Mouse (Mus musculus): Measurements from ENCODE around the gene Kdm6b. TPM values are rescaled to one million over a fixed set of nuclear protein-coding genes. Genes with fewer than 3 reads are reported as not detected.

The Kdm6b gene
- polyA plus RNA-seq, 1 experiment from 2014 or later = 23.2 TPM

GRCm38 (mm10) chr11:69357690-69358089, 55.8 kb downstream of the Kdm6b start:
- Histone ChIP-seq H3K36me3 (ENCODE audit: insufficient read depth, low read length) (peaks cover 93% of the 10 kb centered on the region), H3K9me3 (replicated peaks; ENCODE audit: low read length) (no peaks in the 10 kb centered on the region), H3K4me3 (replicated peaks; ENCODE audit: low read depth, low read length) (no peak overlapping the region), H3K4me1 (replicated peaks; ENCODE audit: insufficient read depth, low read length) (no peaks in the 10 kb centered on the region), H3K27ac (no peak overlapping the region), H3K9ac (ENCODE audit: low read depth, low read length) (no peak overlapping the region), H3K4me2 (ENCODE audit: low read length) (no peak overlapping the region), H3K27me3 (ENCODE audit: insufficient read depth, low read length) (no peaks in the 10 kb centered on the region)
- no peak for TF ChIP-seq CTCF (IDR thresholded peaks at IDR 0.05; ENCODE audit: low read depth)
- no peak for ATAC-seq (replicated peaks; ENCODE audit: low FRiP score, low read depth)
- WGBS = 69% methylated on average over 12 of the region's 12 CpGs
- no peak for DNase-seq (ENCODE audit: low spot score)

- DNase-seq (ENCODE audit: low spot score) (no peak), ATAC-seq (replicated peaks; ENCODE audit: low FRiP score, low read depth) (no peak)
- no peak overlapping the region for H3K4me2 ChIP-seq (ENCODE audit: low read length)
- no peak overlapping the region for H3K27ac ChIP-seq
- no peak overlapping the region for H3K4me3 ChIP-seq (replicated peaks; ENCODE audit: low read depth, low read length)
- WGBS = 70% methylated on average over 5 of the region's 5 CpGs
- no peak for TF ChIP-seq CTCF (IDR thresholded peaks at IDR 0.05; ENCODE audit: low read depth)
- peaks cover 92% of the 10 kb centered on the region for H3K36me3 ChIP-seq (ENCODE audit: insufficient read depth, low read length)
- no peaks in the 10 kb centered on the region for H3K9me3 ChIP-seq (replicated peaks; ENCODE audit: low read length)
- H3K9ac ChIP-seq (ENCODE audit: low read depth, low read length) = no peak overlapping the region
- H3K4me1 ChIP-seq (replicated peaks; ENCODE audit: insufficient read depth, low read length) = no peaks in the 10 kb centered on the region
- H3K27me3 ChIP-seq (ENCODE audit: insufficient read depth, low read length) = no peaks in the 10 kb centered on the region
Measured at GRCm38 (mm10) chr11:69356544-69356943, 56.9 kb downstream of the Kdm6b start.

Other genes with a start within 250 kb of the Kdm6b start
- 0.17 and 0.61 TPM in 2 replicates for gene Alox8, start 215.8 kb downstream of the Kdm6b start, polyA plus RNA-seq (2015; fragmentation: Nextera tagmentation; extraction: Ambion mirVana)
- gene Gucy2e, start 176.6 kb downstream of the Kdm6b start, polyA plus RNA-seq (2015; fragmentation: Nextera tagmentation; extraction: Ambion mirVana) = 0.13 and 0.24 TPM in 2 replicates
- gene Cntrob, start 89.9 kb downstream of the Kdm6b start, polyA plus RNA-seq (2015; fragmentation: Nextera tagmentation; extraction: Ambion mirVana) = 12.6 and 14.5 TPM in 2 replicates
- gene Trappc1, start 89.7 kb downstream of the Kdm6b start, polyA plus RNA-seq (2015; fragmentation: Nextera tagmentation; extraction: Ambion mirVana) = 171 and 173 TPM in 2 replicates
- 2.5 and 2.8 TPM in 2 replicates for gene Kcnab3, start 87.4 kb downstream of the Kdm6b start, polyA plus RNA-seq (2015; fragmentation: Nextera tagmentation; extraction: Ambion mirVana)
- gene Rnf227, start 73.2 kb downstream of the Kdm6b start, polyA plus RNA-seq (2015; fragmentation: Nextera tagmentation; extraction: Ambion mirVana) = 15.6 and 18.3 TPM in 2 replicates
- 38.0 and 42.3 TPM in 2 replicates for gene Chd3, start 44.3 kb downstream of the Kdm6b start, polyA plus RNA-seq (2015; fragmentation: Nextera tagmentation; extraction: Ambion mirVana)
- 183 and 198 TPM in 2 replicates for gene Naa38, start 18.2 kb downstream of the Kdm6b start, polyA plus RNA-seq (2015; fragmentation: Nextera tagmentation; extraction: Ambion mirVana)
- gene Cyb5d1, start 18.0 kb downstream of the Kdm6b start, polyA plus RNA-seq (2015; fragmentation: Nextera tagmentation; extraction: Ambion mirVana) = 16.6 and 19.8 TPM in 2 replicates
- gene Tmem88, start 15.4 kb downstream of the Kdm6b start, polyA plus RNA-seq (2015; fragmentation: Nextera tagmentation; extraction: Ambion mirVana) = 55.5 and 61.3 TPM in 2 replicates
- gene Dnah2, start 135.4 kb upstream of the Kdm6b start, polyA plus RNA-seq (2015; fragmentation: Nextera tagmentation; extraction: Ambion mirVana) = 0.32 and 0.52 TPM in 2 replicates
- 7.7 and 7.8 TPM in 2 replicates for gene Efnb3, start 146.5 kb upstream of the Kdm6b start, polyA plus RNA-seq (2015; fragmentation: Nextera tagmentation; extraction: Ambion mirVana)
- gene Wrap53, start 166.6 kb upstream of the Kdm6b start, polyA plus RNA-seq (2015; fragmentation: Nextera tagmentation; extraction: Ambion mirVana) = 17.9 and 19.4 TPM in 2 replicates
- gene Trp53, start 166.7 kb upstream of the Kdm6b start, polyA plus RNA-seq (2015; fragmentation: Nextera tagmentation; extraction: Ambion mirVana) = 117 and 121 TPM in 2 replicates
- 13.7 and 16.3 TPM in 2 replicates for gene Atp1b2, start 192.3 kb upstream of the Kdm6b start, polyA plus RNA-seq (2015; fragmentation: Nextera tagmentation; extraction: Ambion mirVana)
- gene Shbg, start 204.2 kb upstream of the Kdm6b start, polyA plus RNA-seq (2015; fragmentation: Nextera tagmentation; extraction: Ambion mirVana) = 0.13 TPM in 1 of 2 replicates, not detected in the other
- gene Sat2, start 208.3 kb upstream of the Kdm6b start, polyA plus RNA-seq (2015; fragmentation: Nextera tagmentation; extraction: Ambion mirVana) = 27.6 and 31.3 TPM in 2 replicates
- 17.4 and 18.4 TPM in 2 replicates for gene Fxr2, start 219.3 kb upstream of the Kdm6b start, polyA plus RNA-seq (2015; fragmentation: Nextera tagmentation; extraction: Ambion mirVana)
- 0.28 and 0.32 TPM in 2 replicates for gene Sox15, start 241.6 kb upstream of the Kdm6b start, polyA plus RNA-seq (2015; fragmentation: Nextera tagmentation; extraction: Ambion mirVana)
- 82.6 and 85.7 TPM in 2 replicates for gene Mpdu1, start 249.0 kb upstream of the Kdm6b start, polyA plus RNA-seq (2015; fragmentation: Nextera tagmentation; extraction: Ambion mirVana)